Mouse (Mus musculus) heart, postnatal 0 days (tissue): ENCODE results near the gene Tns3. TPM values are rescaled to one million over a fixed set of nuclear protein-coding genes. Genes with fewer than 3 reads are reported as not detected.
A peak's percentile ranks its signal among the peaks of the same experiment; 100 is the strongest.

ENCODE experiments used
- ATAC-seq: fragments of 200-750 bp; cut with Nextera tagmentation; 2 replicates; pipeline ENCODE4 v1.8.0; 2017; ENCODE audit warnings: low read depth, moderate number of reproducible peaks, moderate library complexity; ENCODE audit not compliant: insufficient read depth
- DNase-seq: peaks from one replicate; pipeline ENCODE4 v3.0.0-alpha.2; 2016; ENCODE audit warnings: low spot score
- H3K27ac ChIP-seq: fragments of 300-500 bp; sonication (generic); 2 replicates; pipeline ENCODE4 v1.5.1; 2014; ENCODE audit warnings: low read depth, mild to moderate bottlenecking
- H3K27me3 ChIP-seq: fragments of 300-500 bp; sonication (generic); 2 replicates; pipeline ENCODE4 v1.6.1; 2014; ENCODE audit warnings: low read length, mixed read lengths; ENCODE audit not compliant: control insufficient read depth, insufficient read depth
- H3K36me3 ChIP-seq: fragments of 300-500 bp; sonication (generic); replicated peaks from 2 replicates; pipeline ENCODE4 v1.6.1; 2014; ENCODE audit warnings: low read length, mixed read lengths; ENCODE audit not compliant: control insufficient read depth, insufficient read depth
- H3K4me1 ChIP-seq: fragments of 300-500 bp; sonication (generic); 2 replicates; pipeline ENCODE4 v1.6.1; 2014; ENCODE audit warnings: antibody characterized with exemption; ENCODE audit not compliant: control insufficient read depth, insufficient read depth
- H3K4me2 ChIP-seq: fragments of 300-500 bp; sonication (generic); 2 replicates; pipeline ENCODE4 v1.6.1; 2014; ENCODE audit warnings: low read depth, mild to moderate bottlenecking, low read length, moderate library complexity
- H3K4me3 ChIP-seq: fragments of 300-500 bp; sonication (generic); 2 replicates; pipeline ENCODE4 v1.5.1; 2014; ENCODE audit warnings: low read depth, low read length
- H3K9ac ChIP-seq: fragments of 300-500 bp; sonication (generic); replicated peaks from 2 replicates; pipeline ENCODE4 v1.6.1; 2014; ENCODE audit warnings: low read depth, low read length, mixed read lengths
- H3K9me3 ChIP-seq: fragments of 300-500 bp; sonication (generic); replicated peaks from 2 replicates; pipeline ENCODE4 v1.6.1; 2016; ENCODE audit warnings: low read length; ENCODE audit not compliant: control insufficient read depth
- CTCF ChIP-seq: IDR thresholded peaks from 2 replicates; pipeline ENCODE4 v1.5.1; 2016; ENCODE audit warnings: antibody characterized with exemption, control low read depth, low read depth
- EP300 ChIP-seq: IDR thresholded peaks from 2 replicates; pipeline ENCODE4 v1.6.1; 2016; ENCODE audit warnings: antibody characterized with exemption, low read depth
- WGBS: fragments of 180-500 bp; shearing (Covaris S2); extraction: QIAGEN DNeasy Blood & Tissue Kit; methylation state at CpG from one replicate; pipeline ENCODE4 v1.1.7; 2014; 5-methylcytosine and 5-hydroxymethylcytosine counted together
- polyA plus RNA-seq: library from polyadenylated mRNA; unstranded; fragments of >200 nt; fragmentation: Nextera tagmentation; extraction: Ambion mirVana; gene quantifications from 2 replicates; pipeline ENCODE4 v1.2.1, GENCODE M21; 2015
- total RNA-seq: library from RNA; depleted of rRNA; stranded (reverse); fragments of >200 nt; gene quantifications from 2 replicates; pipeline ENCODE4 v1.2.3, GENCODE M21; 2014; ENCODE audit warnings: low replicate concordance

The Tns3 gene
- total and polyA plus RNA-seq, 2 experiments from 2014 or later: 7.6 to 31.7 TPM

- Histone ChIP-seq H3K36me3 (no peaks in the 10 kb centered on the region), H3K9ac (no peak overlapping the region), H3K4me3 (no peak overlapping the region), H3K27ac (no peak overlapping the region), H3K27me3 (no peaks in the 10 kb centered on the region), H3K9me3 (no peaks in the 10 kb centered on the region), H3K4me1 (peaks cover 40% of the 10 kb centered on the region), H3K4me2 (no peak overlapping the region)
- DNase-seq: no peak
- ATAC-seq: no peak
- TF ChIP-seq CTCF (no peak), EP300 (no peak)
- 80% methylated on average over 12 of the region's 12 CpGs for WGBS
Measured at GRCm38 (mm10) chr11:8656448-8657393, 7.6 kb downstream of the Tns3 start.

DNA sequence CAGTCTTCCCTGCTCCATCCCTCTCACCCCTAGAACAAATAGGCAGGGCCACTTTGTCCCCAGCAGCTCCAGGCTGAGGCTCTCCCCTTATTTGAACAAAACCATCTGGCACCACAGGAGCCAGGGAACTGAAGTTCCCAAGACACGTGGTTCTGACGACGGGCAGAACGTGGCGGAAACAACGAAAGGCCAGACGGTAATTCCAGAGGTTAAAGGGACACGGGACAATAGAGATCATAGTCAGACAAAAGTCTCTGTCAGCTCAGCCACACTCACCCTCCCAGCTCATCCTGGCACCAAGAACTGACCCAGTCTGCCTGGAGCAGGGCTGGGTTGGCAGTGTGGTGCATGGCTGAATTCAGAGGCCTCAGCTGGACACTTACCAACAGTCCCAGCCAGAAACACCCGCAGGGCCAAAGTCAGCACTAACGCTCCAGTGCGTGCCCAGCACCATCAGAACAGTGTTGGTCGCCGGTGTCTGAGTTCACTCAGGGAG is 10.5 kb downstream of the Tns3 start:
- Histone ChIP-seq H3K4me2 (no peak overlapping the region), H3K9ac (no peak overlapping the region)
- TF ChIP-seq EP300: no peak
- TF ChIP-seq CTCF: no peak

DNA sequence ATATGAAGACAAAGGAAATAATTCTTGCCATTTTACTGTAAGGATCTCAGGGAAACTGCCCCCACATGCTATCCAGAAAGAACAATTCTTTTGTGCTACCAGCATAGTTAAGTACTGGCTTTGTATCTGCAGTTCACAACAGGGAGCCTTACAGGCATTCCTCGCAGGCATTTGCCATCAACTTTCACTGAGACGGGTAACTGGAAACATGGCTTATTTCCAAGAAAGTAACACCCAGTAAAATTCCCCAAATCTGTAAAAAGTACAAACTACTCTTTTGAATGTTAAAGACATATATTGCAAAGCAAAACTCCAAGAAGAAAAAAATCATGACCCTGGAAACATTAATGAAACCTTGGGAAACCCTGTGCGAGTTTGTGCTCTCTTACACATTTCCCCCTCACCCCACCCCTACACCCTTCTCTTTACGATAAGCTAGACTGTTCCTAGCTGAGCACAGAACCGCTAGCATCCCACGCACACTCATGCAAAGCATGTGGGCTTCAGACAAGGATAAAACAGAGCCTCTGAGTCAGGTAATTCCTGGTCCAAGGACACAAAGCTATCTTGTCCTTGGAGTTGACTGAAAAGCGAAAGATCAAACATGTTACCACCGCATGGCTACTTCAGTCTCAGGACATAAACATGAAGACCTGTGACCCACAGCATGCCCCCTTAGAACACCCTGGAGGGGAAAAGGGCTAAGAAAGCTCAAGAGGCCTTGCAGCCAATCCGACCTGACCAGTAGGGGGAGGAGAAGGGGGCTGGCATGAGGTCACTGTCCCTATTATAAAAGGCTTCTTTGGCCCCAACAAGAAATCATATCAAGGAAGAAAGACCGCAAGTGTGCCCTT is 11.3 kb downstream of the Tns3 start:
- Histone ChIP-seq H3K4me1 (peaks cover 45% of the 10 kb centered on the region), H3K4me3 (no peak overlapping the region), H3K9ac (no peak overlapping the region), H3K4me2 (no peak overlapping the region), H3K9me3 (no peaks in the 10 kb centered on the region), H3K36me3 (no peaks in the 10 kb centered on the region), H3K27me3 (no peaks in the 10 kb centered on the region), H3K27ac (0 out of 2 replicates have a peak overlapping the region, but pooled peaks have one; percentile 32)
- ATAC-seq: no peak
- no peak for TF ChIP-seq EP300
- TF ChIP-seq CTCF: no peak
- WGBS: 43% methylated on average over 10 of the region's 10 CpGs
- DNase-seq: no peak

More for the DNA sequence above, 10.5 kb downstream of the Tns3 start:
- Histone ChIP-seq H3K9me3 (no peaks in the 10 kb centered on the region), H3K4me3 (no peak overlapping the region), H3K36me3 (no peaks in the 10 kb centered on the region), H3K27ac (0 out of 2 replicates have a peak overlapping the region, but pooled peaks have one; percentile 32), H3K4me1 (peaks cover 42% of the 10 kb centered on the region), H3K27me3 (no peaks in the 10 kb centered on the region)
- 43% methylated on average over 13 of the region's 13 CpGs for WGBS
- DNase-seq (no peak), ATAC-seq (peak; percentile 40; the same call in 1 of the 2 replicates)

- no peak overlapping the region for H3K4me2 ChIP-seq
- DNase-seq: no peak
- H3K9me3 ChIP-seq: no peaks in the 10 kb centered on the region
- WGBS: 88% methylated on average over 10 of the region's 10 CpGs
- H3K36me3 ChIP-seq: no peaks in the 10 kb centered on the region
- no peak for TF ChIP-seq CTCF
- TF ChIP-seq EP300: no peak
- H3K27me3 ChIP-seq: no peaks in the 10 kb centered on the region
- no peak overlapping the region for H3K9ac ChIP-seq
- 0 out of 2 replicates have a peak overlapping the region, but pooled peaks have one; percentile 32 for H3K27ac ChIP-seq
- H3K4me1 ChIP-seq: peaks cover 45% of the 10 kb centered on the region
- no peak for ATAC-seq
- no peak overlapping the region for H3K4me3 ChIP-seq
Measured at GRCm38 (mm10) chr11:8652116-8652714, 12.1 kb downstream of the Tns3 start.

DNA sequence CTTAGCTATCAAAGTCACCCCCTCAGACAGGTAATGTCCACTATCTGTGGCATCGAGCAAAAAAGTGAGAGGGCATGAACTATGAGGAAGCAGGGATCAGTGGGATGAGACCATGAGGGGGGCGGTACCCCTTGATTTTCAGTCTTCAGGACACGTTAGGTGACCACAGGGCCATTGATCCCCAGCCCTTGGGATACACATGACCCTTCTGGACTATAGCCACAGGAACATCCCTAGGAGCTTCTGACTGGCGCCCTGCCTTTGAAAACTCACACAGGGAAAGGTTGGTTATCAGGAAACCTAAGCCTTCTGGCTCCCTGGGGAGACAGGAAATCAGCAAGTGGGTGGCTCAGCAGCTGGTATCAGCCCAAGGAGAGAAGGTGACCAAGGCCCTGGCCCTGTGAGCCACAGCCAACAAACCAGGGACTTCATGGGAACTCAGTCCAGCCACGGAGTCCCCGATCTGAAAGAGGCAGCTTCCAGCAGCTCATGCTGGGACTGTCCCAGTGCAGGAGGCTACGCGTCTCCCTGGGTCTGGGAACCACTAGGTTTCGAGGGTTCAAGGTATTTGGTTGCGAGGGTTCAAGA is 12.8 kb downstream of the Tns3 start:
- ATAC-seq: no peak
- DNase-seq: no peak
- Histone ChIP-seq H3K9me3 (no peaks in the 10 kb centered on the region), H3K27ac (no peak overlapping the region), H3K4me2 (no peak overlapping the region), H3K4me1 (peaks cover 45% of the 10 kb centered on the region), H3K27me3 (no peaks in the 10 kb centered on the region), H3K4me3 (no peak overlapping the region), H3K36me3 (no peaks in the 10 kb centered on the region), H3K9ac (no peak overlapping the region)
- no peak for TF ChIP-seq EP300
- no peak for TF ChIP-seq CTCF
- 81% methylated on average over 10 of the region's 10 CpGs for WGBS
